Mouse (Mus musculus) liver, embryonic 12.5 days (tissue): ENCODE measurements at regions not wholly inside any gene's neighbourhood (a gene's known extent, or its start where the extent isn't known, plus 50 kb on each side); places are given as distances from the start of the nearest gene placed in this dataset.

ENCODE experiments used
- ATAC-seq: fragments of 200-750 bp; cut with Nextera tagmentation; 2 replicates; pipeline ENCODE4 v1.8.0; 2017; ENCODE audit warnings: moderate number of reproducible peaks, mild to moderate bottlenecking, moderate library complexity
- H3K27ac ChIP-seq: fragments of 300-500 bp; sonication (generic); 2 replicates; pipeline ENCODE4 v1.5.1; 2016; ENCODE audit warnings: mild to moderate bottlenecking
- H3K27me3 ChIP-seq: fragments of 300-500 bp; sonication (generic); replicated peaks from 2 replicates; pipeline ENCODE4 v1.6.1; 2016; ENCODE audit warnings: mild to moderate bottlenecking, moderate library complexity
- H3K36me3 ChIP-seq: fragments of 300-500 bp; sonication (generic); 2 replicates; pipeline ENCODE4 v1.6.1; 2016; ENCODE audit warnings: mild to moderate bottlenecking, moderate library complexity
- H3K4me1 ChIP-seq: fragments of 300-500 bp; sonication (generic); 2 replicates; pipeline ENCODE4 v1.6.1; 2016
- H3K4me2 ChIP-seq: fragments of 300-500 bp; sonication (generic); 2 replicates; pipeline ENCODE4 v1.6.1; 2016; ENCODE audit warnings: mild to moderate bottlenecking, moderate library complexity
- H3K4me3 ChIP-seq: fragments of 300-500 bp; sonication (generic); 2 replicates; pipeline ENCODE4 v1.5.1; 2016; ENCODE audit warnings: mild to moderate bottlenecking, moderate library complexity
- H3K9ac ChIP-seq: fragments of 300-500 bp; sonication (generic); 2 replicates; pipeline ENCODE4 v1.6.1; 2016; ENCODE audit warnings: mild to moderate bottlenecking, moderate library complexity
- H3K9me3 ChIP-seq: fragments of 300-500 bp; sonication (generic); replicated peaks from 2 replicates; pipeline ENCODE4 v1.6.1; 2016; ENCODE audit warnings: mild to moderate bottlenecking, moderate library complexity
- WGBS: fragments of 180-500 bp; shearing (Covaris S2); methylation state at CpG from one replicate; pipeline ENCODE4 v1.1.7; 2016; ENCODE audit not compliant: insufficient replicate concordance; 5-methylcytosine and 5-hydroxymethylcytosine counted together

- WGBS = 74% methylated on average over 5 of the region's 5 CpGs
- H3K36me3 ChIP-seq = no peaks in the 10 kb centered on the region
- ATAC-seq = no peak
- no peak overlapping the region for H3K27ac ChIP-seq
- no peaks in the 10 kb centered on the region for H3K4me1 ChIP-seq
- H3K27me3 ChIP-seq = no peaks in the 10 kb centered on the region
- H3K4me3 ChIP-seq = no peak overlapping the region
- no peak overlapping the region for H3K4me2 ChIP-seq
- no peaks in the 10 kb centered on the region for H3K9me3 ChIP-seq
- H3K9ac ChIP-seq = no peak overlapping the region
Measured at GRCm38 (mm10) chr3:66684287-66684903, 296.8 kb upstream of the Rsrc1 start.

- Histone ChIP-seq H3K27ac (no peak overlapping the region), H3K36me3 (no peaks in the 10 kb centered on the region), H3K27me3 (no peaks in the 10 kb centered on the region), H3K4me1 (no peaks in the 10 kb centered on the region), H3K4me3 (no peak overlapping the region), H3K4me2 (no peak overlapping the region), H3K9ac (no peak overlapping the region), H3K9me3 (no peaks in the 10 kb centered on the region)
- ATAC-seq = no peak
- 80% methylated on average over 12 of the region's 12 CpGs for WGBS
Measured at GRCm38 (mm10) chr3:66685136-66685535, 296.1 kb upstream of the Rsrc1 start.

- ATAC-seq = no peak
- Histone ChIP-seq H3K27me3 (no peaks in the 10 kb centered on the region), H3K9me3 (no peaks in the 10 kb centered on the region), H3K9ac (no peak overlapping the region), H3K36me3 (no peaks in the 10 kb centered on the region), H3K27ac (no peak overlapping the region), H3K4me3 (no peak overlapping the region), H3K4me1 (no peaks in the 10 kb centered on the region), H3K4me2 (no peak overlapping the region)
- WGBS = 49% methylated on average over 1 of the region's 1 CpGs
Measured at GRCm38 (mm10) chr3:66687126-66687525, 294.1 kb upstream of the Rsrc1 start.

GRCm38 (mm10) chr3:66690906-66691522 lies 290.2 kb upstream of the Rsrc1 start:
- Histone ChIP-seq H3K4me2 (no peak overlapping the region), H3K27me3 (no peaks in the 10 kb centered on the region), H3K36me3 (no peaks in the 10 kb centered on the region), H3K9me3 (no peaks in the 10 kb centered on the region), H3K4me1 (no peaks in the 10 kb centered on the region), H3K9ac (no peak overlapping the region), H3K4me3 (no peak overlapping the region), H3K27ac (no peak overlapping the region)
- WGBS = 60% methylated on average over 10 of the region's 10 CpGs
- ATAC-seq = no peak

- H3K4me2 ChIP-seq = no peak overlapping the region
- ATAC-seq = no peak
- WGBS = 70% methylated on average over 2 of the region's 2 CpGs
- no peak overlapping the region for H3K9ac ChIP-seq
- H3K36me3 ChIP-seq = no peaks in the 10 kb centered on the region
- H3K9me3 ChIP-seq = no peaks in the 10 kb centered on the region
- no peaks in the 10 kb centered on the region for H3K27me3 ChIP-seq
- no peak overlapping the region for H3K27ac ChIP-seq
- H3K4me1 ChIP-seq = no peaks in the 10 kb centered on the region
- no peak overlapping the region for H3K4me3 ChIP-seq
Measured at GRCm38 (mm10) chr3:66695125-66695524, 286.1 kb upstream of the Rsrc1 start.

- no peaks in the 10 kb centered on the region for H3K36me3 ChIP-seq
- no peak overlapping the region for H3K4me3 ChIP-seq
- 71% methylated on average over 6 of the region's 6 CpGs for WGBS
- H3K9ac ChIP-seq = no peak overlapping the region
- no peak overlapping the region for H3K27ac ChIP-seq
- H3K4me2 ChIP-seq = no peak overlapping the region
- no peak for ATAC-seq
- no peaks in the 10 kb centered on the region for H3K27me3 ChIP-seq
- H3K9me3 ChIP-seq = no peaks in the 10 kb centered on the region
- H3K4me1 ChIP-seq = no peaks in the 10 kb centered on the region
Measured at GRCm38 (mm10) chr3:66695661-66696253, 285.4 kb upstream of the Rsrc1 start.

GRCm38 (mm10) chr3:66698083-66698482 lies 283.1 kb upstream of the Rsrc1 start:
- Histone ChIP-seq H3K27me3 (no peaks in the 10 kb centered on the region), H3K9me3 (no peaks in the 10 kb centered on the region), H3K4me1 (no peaks in the 10 kb centered on the region), H3K4me2 (no peak overlapping the region), H3K36me3 (no peaks in the 10 kb centered on the region), H3K27ac (no peak overlapping the region), H3K9ac (no peak overlapping the region), H3K4me3 (no peak overlapping the region)
- no peak for ATAC-seq
- 52% methylated on average over 5 of the region's 5 CpGs for WGBS

GRCm38 (mm10) chr3:66705766-66706165 lies 275.4 kb upstream of the Rsrc1 start:
- no peaks in the 10 kb centered on the region for H3K27me3 ChIP-seq
- H3K9me3 ChIP-seq = no peaks in the 10 kb centered on the region
- WGBS = 53% methylated on average over 4 of the region's 4 CpGs
- ATAC-seq = no peak
- no peaks in the 10 kb centered on the region for H3K36me3 ChIP-seq
- no peak overlapping the region for H3K4me3 ChIP-seq
- no peaks in the 10 kb centered on the region for H3K4me1 ChIP-seq
- no peak overlapping the region for H3K9ac ChIP-seq
- no peak overlapping the region for H3K4me2 ChIP-seq
- no peak overlapping the region for H3K27ac ChIP-seq

GRCm38 (mm10) chr3:66735468-66735867 lies 245.7 kb upstream of the Rsrc1 start:
- no peaks in the 10 kb centered on the region for H3K36me3 ChIP-seq
- 38% methylated on average over 1 of the region's 1 CpGs for WGBS
- no peak overlapping the region for H3K9ac ChIP-seq
- H3K4me1 ChIP-seq = no peaks in the 10 kb centered on the region
- no peaks in the 10 kb centered on the region for H3K27me3 ChIP-seq
- H3K9me3 ChIP-seq = no peaks in the 10 kb centered on the region
- no peak overlapping the region for H3K4me2 ChIP-seq
- no peak for ATAC-seq
- H3K4me3 ChIP-seq = no peak overlapping the region
- H3K27ac ChIP-seq = no peak overlapping the region

- Histone ChIP-seq H3K9me3 (no peaks in the 10 kb centered on the region), H3K4me2 (no peak overlapping the region), H3K4me1 (no peaks in the 10 kb centered on the region), H3K27me3 (no peaks in the 10 kb centered on the region), H3K9ac (no peak overlapping the region), H3K27ac (no peak overlapping the region), H3K36me3 (no peaks in the 10 kb centered on the region), H3K4me3 (no peak overlapping the region)
- 66% methylated on average over 12 of the region's 12 CpGs for WGBS
- ATAC-seq = no peak
Measured at GRCm38 (mm10) chr3:66738201-66739062, 242.8 kb upstream of the Rsrc1 start.

- WGBS = 63% methylated on average over 7 of the region's 7 CpGs
- Histone ChIP-seq H3K36me3 (no peaks in the 10 kb centered on the region), H3K4me1 (no peaks in the 10 kb centered on the region), H3K4me2 (no peak overlapping the region), H3K27me3 (no peaks in the 10 kb centered on the region), H3K4me3 (no peak overlapping the region), H3K27ac (no peak overlapping the region), H3K9me3 (no peaks in the 10 kb centered on the region), H3K9ac (no peak overlapping the region)
- no peak for ATAC-seq
Measured at GRCm38 (mm10) chr3:66739356-66740014, 241.7 kb upstream of the Rsrc1 start.
